Mouse (Mus musculus) central nervous system, embryonic 18 days (tissue): ENCODE data around the gene Hist4h4. TPM values are rescaled to one million over a fixed set of nuclear protein-coding genes. Genes with fewer than 3 reads are reported as not detected.

Experiments
- polyA plus RNA-seq: library from polyadenylated mRNA; depleted of rRNA; stranded (reverse); fragments of >200 nt; gene quantifications from 2 replicates; pipeline ENCODE4 v1.2.3, GENCODE M21; 2012; rRNA removed

Hist4h4 gene
- polyA plus RNA-seq: 0.60 and 0.75 TPM in 2 replicates

GRCm38 (mm10) chr6:136803739-136804633, at the start of gene Hist4h4:
Gene Hist4h4, minus strand, starts transcription at chr6:136804415.

DNA sequence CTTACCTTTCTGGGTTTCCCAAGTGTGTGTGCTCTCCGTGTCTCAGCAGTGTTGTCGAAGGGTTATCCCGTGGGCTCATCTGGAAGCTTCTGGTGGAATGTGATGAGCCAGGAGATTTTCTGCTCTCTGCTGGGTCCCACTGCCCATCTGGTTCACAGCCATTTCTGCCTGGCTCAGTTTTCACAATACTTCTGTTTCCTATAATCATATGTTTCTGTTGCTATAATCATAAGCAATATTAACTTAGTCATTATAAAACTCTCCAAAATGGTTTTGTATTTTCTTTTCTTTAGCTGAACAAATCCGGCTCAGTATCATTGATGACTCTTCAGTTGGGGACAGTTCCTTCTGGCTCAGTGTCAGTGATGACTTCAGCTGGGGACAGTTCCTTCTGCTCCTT, 31.1 kb upstream of the Hist4h4 start, which contains the start of gene Smco3:
TSS of gene Smco3 (minus strand) at position 101 of the 400 bp plus-strand sequence.

DNA sequence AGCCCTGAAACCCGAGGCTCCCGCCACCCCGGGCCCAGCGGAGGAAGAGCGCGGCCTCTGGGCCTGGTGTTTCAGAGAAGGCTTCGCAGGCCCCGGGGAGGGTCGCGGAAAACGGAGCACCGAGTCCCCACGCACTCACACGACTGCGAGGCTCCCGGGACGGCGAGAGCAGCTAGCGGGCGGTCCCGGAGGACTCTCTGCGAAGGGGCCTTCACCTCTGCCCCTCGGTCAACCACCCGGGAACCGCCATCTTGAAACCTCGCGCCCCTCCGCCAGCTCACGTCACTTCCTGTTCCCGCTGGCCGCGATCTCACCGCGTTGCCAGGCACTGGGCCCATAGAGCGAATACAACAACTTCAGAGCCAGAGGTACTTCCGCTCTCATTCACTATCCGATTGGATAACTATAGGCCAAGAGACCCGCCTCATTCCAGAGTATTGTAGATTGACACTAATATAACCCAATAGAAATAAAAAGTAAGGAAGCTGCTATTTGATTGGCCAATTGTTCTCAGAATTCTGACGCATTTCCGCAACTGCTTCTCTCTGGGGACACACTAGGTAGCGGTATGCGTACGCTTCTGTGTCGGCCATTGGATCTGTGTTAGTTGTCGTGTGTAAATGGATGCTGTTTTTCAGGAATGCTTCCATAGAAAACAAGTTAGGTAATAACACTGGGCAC, 23.8 kb upstream of the Hist4h4 start, which contains the start of gene Wbp11:
TSS of gene Wbp11 (minus strand) at position 353 of the 681 bp plus-strand sequence.

DNA sequence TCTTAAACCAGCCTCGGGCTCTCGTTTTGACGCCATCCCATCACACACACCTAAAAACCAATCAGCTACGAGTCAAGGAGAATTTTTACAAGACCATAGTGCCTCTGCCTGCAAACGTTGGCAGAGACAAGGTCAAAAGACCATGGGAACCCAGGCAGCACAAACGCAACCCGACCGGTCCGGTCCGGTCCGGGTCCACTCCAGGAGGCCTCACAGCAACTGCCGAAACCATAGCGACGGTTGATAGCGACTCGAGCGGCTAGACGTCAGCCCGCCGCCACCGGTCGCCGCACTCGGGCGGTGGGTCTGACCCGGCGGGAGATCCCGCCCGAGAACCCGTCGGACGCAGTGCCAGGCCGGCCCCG, 23.3 kb upstream of the Hist4h4 start, which contains the start of gene BC049715:
TSS of gene BC049715 (plus strand) at position 111 of the 365 bp plus-strand sequence.

GRCm38 (mm10) chr6:136808014-136808417, 3.8 kb upstream of the Hist4h4 start, which contains the start of gene H2afj:
Gene H2afj, plus strand, starts transcription at chr6:136808244.

DNA sequence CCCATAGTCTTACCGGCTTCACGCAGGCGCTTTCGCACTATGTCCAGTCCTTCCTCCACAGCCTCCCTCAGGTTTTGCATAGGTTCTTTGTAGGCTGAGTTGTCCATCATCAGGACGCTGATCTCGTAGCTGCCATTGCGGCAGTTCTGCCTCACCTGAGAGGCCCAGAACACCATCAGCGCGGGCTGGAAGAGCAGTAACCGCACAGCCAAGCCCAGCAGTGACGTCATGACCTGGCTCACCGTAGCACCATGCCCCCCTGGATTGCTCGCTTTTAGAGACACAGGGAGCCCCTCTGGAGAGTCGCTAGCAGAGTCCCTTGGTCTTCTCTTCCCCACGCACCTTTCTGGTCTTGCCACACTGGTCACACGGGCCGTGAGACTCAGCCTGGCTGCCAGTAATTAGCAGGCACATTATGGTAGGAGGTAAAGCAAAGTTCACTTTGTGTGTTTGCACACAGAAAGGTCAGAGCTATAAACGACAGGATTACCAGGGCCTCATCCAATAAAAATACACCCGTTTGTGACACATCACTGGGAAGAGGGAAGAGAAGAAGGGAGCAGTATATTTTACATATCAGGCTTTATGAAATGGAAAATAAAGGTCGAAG, 22.7 kb downstream of the Hist4h4 start, which contains the start of gene Gucy2c:
TSS of gene Gucy2c (minus strand) at position 389 of the 610 bp plus-strand sequence.

Other genes starting within 250 kb of the Hist4h4 start
- 0.14 and 0.31 TPM in 2 replicates for gene Plbd1, start 142.5 kb downstream of the Hist4h4 start, polyA plus RNA-seq
- gene Gucy2c, start 22.6 kb downstream of the Hist4h4 start, polyA plus RNA-seq: 0.30 and 0.37 TPM in 2 replicates
- 73.2 and 75.6 TPM in 2 replicates for gene H2afj, start 3.8 kb upstream of the Hist4h4 start, polyA plus RNA-seq
- 0.59 and 1.1 TPM in 2 replicates for gene BC049715, start 23.2 kb upstream of the Hist4h4 start, polyA plus RNA-seq
- gene Wbp11, start 23.8 kb upstream of the Hist4h4 start, polyA plus RNA-seq: 43.1 and 52.5 TPM in 2 replicates
- gene Smco3, start 31.0 kb upstream of the Hist4h4 start, polyA plus RNA-seq: 1.1 and 1.7 TPM in 2 replicates
- gene Art4, start 53.3 kb upstream of the Hist4h4 start, polyA plus RNA-seq: 0.06 and 0.24 TPM in 2 replicates
- gene Mgp, start 71.4 kb upstream of the Hist4h4 start, polyA plus RNA-seq: 38.6 and 79.1 TPM in 2 replicates
- gene Erp27, start 117.8 kb upstream of the Hist4h4 start, polyA plus RNA-seq: 0.35 and 0.53 TPM in 2 replicates
- 0.25 and 1.2 TPM in 2 replicates for gene Pde6h, start 119.4 kb upstream of the Hist4h4 start, polyA plus RNA-seq
- gene Arhgdib, start 137.5 kb upstream of the Hist4h4 start, polyA plus RNA-seq: 22.5 and 30.8 TPM in 2 replicates